Mouse (Mus musculus): ENCODE results near the gene Ripor3.

The Ripor3 gene

GRCm38 (mm10) chr2:168031842-168032241, 21.4 kb upstream of the Ripor3 start:
- no peak for DNase-seq (ENCODE audit: low read depth, low spot score)

GRCm38 (mm10) chr2:168028376-168028775, 18.0 kb upstream of the Ripor3 start:
- DNase-seq (ENCODE audit: low read depth, low spot score), result no peak

- DNase-seq (ENCODE audit: low read depth, low spot score), result no peak
Measured at GRCm38 (mm10) chr2:168026467-168026866, 16.0 kb upstream of the Ripor3 start.

- no peak for DNase-seq (ENCODE audit: low read depth, low spot score)
Measured at GRCm38 (mm10) chr2:168025882-168026281, 15.5 kb upstream of the Ripor3 start.

- no peak for DNase-seq (ENCODE audit: low read depth, low spot score)
Measured at GRCm38 (mm10) chr2:168025174-168025573, 14.8 kb upstream of the Ripor3 start.

GRCm38 (mm10) chr2:168023763-168024402, 13.5 kb upstream of the Ripor3 start:
- no peak for DNase-seq (ENCODE audit: low read depth, low spot score)

- no peak for DNase-seq (ENCODE audit: low read depth, low spot score)
Measured at GRCm38 (mm10) chr2:168019201-168019715, 8.8 kb upstream of the Ripor3 start.

GRCm38 (mm10) chr2:168016951-168017391, 6.6 kb upstream of the Ripor3 start:
- DNase-seq (ENCODE audit: low read depth, low spot score), result peak; percentile 38

GRCm38 (mm10) chr2:168010893-168011292, 475 bp upstream of the Ripor3 start:
- DNase-seq (ENCODE audit: low read depth, low spot score), result no peak

GRCm38 (mm10) chr2:168008132-168008531, 2.3 kb downstream of the Ripor3 start:
- no peak for DNase-seq (ENCODE audit: low read depth, low spot score)

GRCm38 (mm10) chr2:168006489-168006888, 3.9 kb downstream of the Ripor3 start:
- no peak for DNase-seq (ENCODE audit: low read depth, low spot score)

GRCm38 (mm10) chr2:168005616-168006015, 4.8 kb downstream of the Ripor3 start:
- no peak for DNase-seq (ENCODE audit: low read depth, low spot score)

GRCm38 (mm10) chr2:168005005-168005404, 5.4 kb downstream of the Ripor3 start:
- no peak for DNase-seq (ENCODE audit: low read depth, low spot score)

- DNase-seq (ENCODE audit: low read depth, low spot score), result no peak
Measured at GRCm38 (mm10) chr2:168004369-168004768, 6.0 kb downstream of the Ripor3 start.

GRCm38 (mm10) chr2:168003431-168003830, 7.0 kb downstream of the Ripor3 start:
- no peak for DNase-seq (ENCODE audit: low read depth, low spot score)

GRCm38 (mm10) chr2:168002884-168003283, 7.5 kb downstream of the Ripor3 start:
- DNase-seq (ENCODE audit: low read depth, low spot score), result no peak

- DNase-seq (ENCODE audit: low read depth, low spot score), result no peak
Measured at GRCm38 (mm10) chr2:168002188-168002587, 8.2 kb downstream of the Ripor3 start.

- DNase-seq (ENCODE audit: low read depth, low spot score), result no peak
Measured at GRCm38 (mm10) chr2:167999145-167999743, 11.2 kb downstream of the Ripor3 start.

GRCm38 (mm10) chr2:167997562-167997961, 12.9 kb downstream of the Ripor3 start:
- DNase-seq (ENCODE audit: low read depth, low spot score), result no peak

GRCm38 (mm10) chr2:167996672-167997215, 13.7 kb downstream of the Ripor3 start:
- DNase-seq (ENCODE audit: low read depth, low spot score), result no peak

GRCm38 (mm10) chr2:167995870-167996635, 14.4 kb downstream of the Ripor3 start:
- DNase-seq (ENCODE audit: low read depth, low spot score), result no peak

- no peak for DNase-seq (ENCODE audit: low read depth, low spot score)
Measured at GRCm38 (mm10) chr2:167993260-167993659, 17.2 kb downstream of the Ripor3 start.
